Comparison of ENCODE assay signal across 8 mouse cellular contexts in genomic region chr16:90621761-90622411, GRCm38 (mm10).
DNase-seq lines count a peak whose midpoint lies in the region; ATAC-seq and TF ChIP-seq lines count a peak whose summit lies in the region.

No protein-coding gene starts in this region.

- no peaks in the 10 kb centered on the region for H3K36me3 ChIP-seq in forebrain, embryonic 12.5 days (replicated peaks)
- H3K36me3 ChIP-seq in hindbrain, postnatal 0 days (ENCODE audit: insufficient read depth, low read length), result no peaks in the 10 kb centered on the region
- no peaks in the 10 kb centered on the region for H3K36me3 ChIP-seq in midbrain, embryonic 15.5 days (replicated peaks)

- H3K9ac ChIP-seq in forebrain, embryonic 12.5 days, result no peak overlapping the region
- no peak overlapping the region for H3K9ac ChIP-seq in hindbrain, postnatal 0 days (replicated peaks; ENCODE audit: low read length)
- H3K9ac ChIP-seq in midbrain, embryonic 15.5 days, result no peak overlapping the region

- DNase-seq in embryo, embryonic 10 days (ENCODE audit: low spot score), result peak; percentile 56
- no peak for DNase-seq in embryo, embryonic 9.5 days (ENCODE audit: extremely low spot score)
- peak; percentile 95 for DNase-seq in brain, adult 2 months (ENCODE audit: low read depth, low spot score)
- DNase-seq in hindbrain, postnatal 0 days (ENCODE audit: low spot score), result peak; percentile 59
- DNase-seq in urinary bladder, postnatal 10 days (ENCODE audit: low spot score), result no peak
- no peak for DNase-seq in ovary, postnatal 10 days (ENCODE audit: low spot score)

- peaks cover 32% of the 10 kb centered on the region for H3K4me1 ChIP-seq in forebrain, embryonic 12.5 days
- peaks cover 16% of the 10 kb centered on the region; the same call in 1 of the 2 replicates for H3K4me1 ChIP-seq in hindbrain, postnatal 0 days (ENCODE audit: insufficient read depth, low read length)
- peaks cover 15% of the 10 kb centered on the region for H3K4me1 ChIP-seq in midbrain, embryonic 15.5 days

- no peak overlapping the region for H3K4me2 ChIP-seq in forebrain, embryonic 12.5 days
- H3K4me2 ChIP-seq in hindbrain, postnatal 0 days (ENCODE audit: low read depth, low read length), result no peak overlapping the region
- no peak overlapping the region for H3K4me2 ChIP-seq in midbrain, embryonic 15.5 days

- no peak overlapping the region for H3K4me3 ChIP-seq in forebrain, embryonic 12.5 days (replicated peaks)
- no peak overlapping the region for H3K4me3 ChIP-seq in hindbrain, postnatal 0 days (ENCODE audit: low read length)
- no peak overlapping the region for H3K4me3 ChIP-seq in midbrain, embryonic 15.5 days

- peak overlapping the region; percentile 68 for H3K27ac ChIP-seq in forebrain, embryonic 12.5 days
- peak overlapping the region; percentile 26; the same call in 1 of the 2 replicates for H3K27ac ChIP-seq in hindbrain, postnatal 0 days
- peak overlapping the region; percentile 40 for H3K27ac ChIP-seq in midbrain, embryonic 15.5 days

- ATAC-seq in forebrain, embryonic 12.5 days (ENCODE audit: low FRiP score), result no peak
- ATAC-seq in hindbrain, postnatal 0 days, result no peak; the same call in 1 of the 2 replicates
- no peak for ATAC-seq in midbrain, embryonic 15.5 days (replicated peaks)

- WGBS in forebrain, embryonic 12.5 days, result 48% methylated on average over 13 of the region's 13 CpGs
- WGBS in hindbrain, postnatal 0 days, result 24% methylated on average over 13 of the region's 13 CpGs
- WGBS in midbrain, embryonic 15.5 days, result 44% methylated on average over 13 of the region's 13 CpGs

- H3K27me3 ChIP-seq in forebrain, embryonic 12.5 days, result no peaks in the 10 kb centered on the region
- no peaks in the 10 kb centered on the region for H3K27me3 ChIP-seq in hindbrain, postnatal 0 days (ENCODE audit: insufficient read depth, low read length)
- no peaks in the 10 kb centered on the region for H3K27me3 ChIP-seq in midbrain, embryonic 15.5 days (replicated peaks)

- 0 out of 2 replicates have a peak, but pooled peaks cover 1% of the 10 kb centered on the region for H3K9me3 ChIP-seq in forebrain, embryonic 12.5 days
- H3K9me3 ChIP-seq in hindbrain, postnatal 0 days (ENCODE audit: low read length), result no peaks in the 10 kb centered on the region
- H3K9me3 ChIP-seq in midbrain, embryonic 15.5 days, result no peaks in the 10 kb centered on the region

- TF ChIP-seq CTCF in hindbrain, postnatal 0 days (IDR thresholded peaks at IDR 0.05; ENCODE audit: low read depth), result no peak

Comparison
In these comparisons a context has a peak if more than half of its experiments do, and no peak if none do; other contexts are left out.
1. DNase-seq: peak in embryo, embryonic 10 days (single experiment), brain, adult 2 months (single experiment) and hindbrain, postnatal 0 days (single experiment); none in embryo, embryonic 9.5 days (single experiment), urinary bladder, postnatal 10 days (single experiment) and ovary, postnatal 10 days (single experiment).
2. Peak in every context shown above with its lines, with median percentiles within 50 percentile points of each other: H3K27ac ChIP-seq.